Mouse (Mus musculus): ENCODE measurements around the gene Ugt1a8. TPM values are rescaled to one million over a fixed set of nuclear protein-coding genes. Genes with fewer than 3 reads are reported as not detected.

The Ugt1a8 gene
- polyA plus RNA-seq, 1 experiment from 2014 or later, result not detected

DNA sequence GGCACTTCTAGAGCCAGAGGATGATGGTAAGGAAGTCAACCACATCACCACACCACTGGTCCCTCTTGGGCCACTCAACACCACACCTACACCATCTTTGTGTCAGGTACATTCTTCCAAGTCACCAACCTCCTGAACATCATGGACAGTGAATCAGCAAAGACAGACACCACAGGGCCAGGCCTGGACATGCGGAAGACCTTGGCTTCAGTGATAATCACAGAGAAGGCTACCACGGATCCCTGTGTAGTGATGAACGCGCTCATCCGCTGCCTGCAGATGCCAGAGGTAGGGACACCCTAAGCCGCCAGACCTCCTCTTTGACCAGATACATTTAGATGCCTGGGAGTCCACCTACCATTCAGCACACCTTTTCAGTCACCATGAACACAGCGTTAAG lies 140.5 kb downstream of the Ugt1a8 start:
- no peak overlapping the region for H3K9ac ChIP-seq
- H3K9me3 ChIP-seq (ENCODE audit: control insufficient read depth, low read length), result peaks cover 79% of the 10 kb centered on the region
- no peak overlapping the region for H3K4me2 ChIP-seq (replicated peaks)
- DNase-seq (ENCODE audit: low spot score) (no peak), ATAC-seq (ENCODE audit: low FRiP score) (no peak)
- H3K27me3 ChIP-seq (ENCODE audit: control insufficient read depth, insufficient read depth, low read length), result no peaks in the 10 kb centered on the region
- 69% methylated on average over 7 of the region's 7 CpGs for WGBS
- no peaks in the 10 kb centered on the region for H3K4me1 ChIP-seq (replicated peaks; ENCODE audit: control insufficient read depth, insufficient read depth, low read length)
- H3K27ac ChIP-seq, result no peak overlapping the region
- no peaks in the 10 kb centered on the region for H3K36me3 ChIP-seq (replicated peaks; ENCODE audit: control insufficient read depth, insufficient read depth)
- no peak overlapping the region for H3K4me3 ChIP-seq (replicated peaks; ENCODE audit: low read length)

GRCm38 (mm10) chr1:88229566-88229965 lies 142.0 kb downstream of the Ugt1a8 start:
- Histone ChIP-seq H3K4me1 (replicated peaks; ENCODE audit: control insufficient read depth, insufficient read depth, low read length) (no peaks in the 10 kb centered on the region), H3K4me3 (replicated peaks; ENCODE audit: low read length) (no peak overlapping the region), H3K27ac (no peak overlapping the region), H3K9ac (no peak overlapping the region), H3K4me2 (replicated peaks) (no peak overlapping the region), H3K36me3 (replicated peaks; ENCODE audit: control insufficient read depth, insufficient read depth) (no peaks in the 10 kb centered on the region), H3K9me3 (ENCODE audit: control insufficient read depth, low read length) (peaks cover 94% of the 10 kb centered on the region), H3K27me3 (ENCODE audit: control insufficient read depth, insufficient read depth, low read length) (no peaks in the 10 kb centered on the region)
- 83% methylated on average over 3 of the region's 3 CpGs for WGBS
- DNase-seq (ENCODE audit: low spot score), result no peak
- no peak for ATAC-seq (ENCODE audit: low FRiP score)

- Histone ChIP-seq H3K4me3 (replicated peaks; ENCODE audit: low read length) (no peak overlapping the region), H3K4me2 (replicated peaks) (no peak overlapping the region), H3K9me3 (ENCODE audit: control insufficient read depth, low read length) (peaks cover 98% of the 10 kb centered on the region), H3K9ac (no peak overlapping the region), H3K4me1 (replicated peaks; ENCODE audit: control insufficient read depth, insufficient read depth, low read length) (no peaks in the 10 kb centered on the region), H3K36me3 (replicated peaks; ENCODE audit: control insufficient read depth, insufficient read depth) (no peaks in the 10 kb centered on the region), H3K27ac (no peak overlapping the region), H3K27me3 (ENCODE audit: control insufficient read depth, insufficient read depth, low read length) (no peaks in the 10 kb centered on the region)
- ATAC-seq (ENCODE audit: low FRiP score) (no peak), DNase-seq (ENCODE audit: low spot score) (no peak)
- WGBS, result 87% methylated on average over 5 of the region's 5 CpGs
These were observed 142.4 kb downstream of the Ugt1a8 start for GRCm38 (mm10) chr1:88229986-88230385.

GRCm38 (mm10) chr1:88230421-88230820 lies 142.8 kb downstream of the Ugt1a8 start:
- Histone ChIP-seq H3K27me3 (ENCODE audit: control insufficient read depth, insufficient read depth, low read length) (no peaks in the 10 kb centered on the region), H3K4me1 (replicated peaks; ENCODE audit: control insufficient read depth, insufficient read depth, low read length) (no peaks in the 10 kb centered on the region), H3K4me3 (replicated peaks; ENCODE audit: low read length) (no peak overlapping the region), H3K9me3 (ENCODE audit: control insufficient read depth, low read length) (peaks cover 100% of the 10 kb centered on the region), H3K36me3 (replicated peaks; ENCODE audit: control insufficient read depth, insufficient read depth) (no peaks in the 10 kb centered on the region), H3K27ac (no peak overlapping the region), H3K9ac (no peak overlapping the region), H3K4me2 (replicated peaks) (no peak overlapping the region)
- ATAC-seq (ENCODE audit: low FRiP score) (no peak), DNase-seq (ENCODE audit: low spot score) (no peak)
- WGBS, result 70% methylated on average over 7 of the region's 7 CpGs

DNA sequence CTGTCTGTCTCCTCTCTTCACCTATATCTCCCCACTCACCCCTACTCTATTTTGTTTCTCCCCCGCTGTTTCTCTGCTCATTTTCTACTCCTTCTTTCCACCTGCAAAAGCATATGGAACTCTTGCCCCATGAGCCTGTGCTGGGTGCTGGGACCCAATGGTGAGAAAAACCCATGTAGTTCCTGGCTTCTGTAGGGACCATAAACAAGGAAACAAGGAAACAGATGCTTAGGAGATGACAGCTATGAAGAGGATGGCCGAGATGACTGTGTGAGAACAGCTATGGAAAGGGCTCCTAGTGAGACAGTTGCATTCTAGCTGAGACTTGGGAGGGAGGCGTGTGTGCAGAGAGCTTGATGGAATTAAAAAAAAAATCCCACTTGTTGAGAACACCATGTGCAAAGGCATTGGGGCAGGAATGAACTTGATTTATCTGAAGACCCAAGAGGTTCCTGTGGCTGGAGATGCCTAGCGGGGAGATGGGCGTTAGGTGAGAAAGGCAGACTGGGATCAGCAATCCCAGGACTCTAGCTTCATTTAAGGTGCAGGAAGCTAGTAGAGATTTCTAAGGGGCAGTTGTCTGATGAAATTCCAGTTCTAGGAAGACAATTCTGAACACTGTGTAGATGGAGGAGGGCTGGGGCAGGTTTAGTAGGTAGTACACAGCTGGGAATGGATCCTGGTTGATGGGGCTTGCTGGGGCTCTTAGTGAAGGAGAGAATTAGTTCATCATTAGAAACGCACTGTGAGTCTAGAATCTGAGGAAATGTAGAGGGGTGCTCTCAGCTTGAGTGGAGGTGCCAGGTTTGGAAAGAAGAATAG lies 143.6 kb downstream of the Ugt1a8 start:
- ATAC-seq (ENCODE audit: low FRiP score) (no peak), DNase-seq (ENCODE audit: low spot score) (no peak)
- Histone ChIP-seq H3K9me3 (ENCODE audit: control insufficient read depth, low read length) (peaks cover 100% of the 10 kb centered on the region), H3K27me3 (ENCODE audit: control insufficient read depth, insufficient read depth, low read length) (no peaks in the 10 kb centered on the region), H3K27ac (no peak overlapping the region), H3K4me3 (replicated peaks; ENCODE audit: low read length) (no peak overlapping the region), H3K36me3 (replicated peaks; ENCODE audit: control insufficient read depth, insufficient read depth) (no peaks in the 10 kb centered on the region), H3K4me2 (replicated peaks) (no peak overlapping the region), H3K4me1 (replicated peaks; ENCODE audit: control insufficient read depth, insufficient read depth, low read length) (no peaks in the 10 kb centered on the region), H3K9ac (no peak overlapping the region)
- 78% methylated on average over 6 of the region's 6 CpGs for WGBS

DNA sequence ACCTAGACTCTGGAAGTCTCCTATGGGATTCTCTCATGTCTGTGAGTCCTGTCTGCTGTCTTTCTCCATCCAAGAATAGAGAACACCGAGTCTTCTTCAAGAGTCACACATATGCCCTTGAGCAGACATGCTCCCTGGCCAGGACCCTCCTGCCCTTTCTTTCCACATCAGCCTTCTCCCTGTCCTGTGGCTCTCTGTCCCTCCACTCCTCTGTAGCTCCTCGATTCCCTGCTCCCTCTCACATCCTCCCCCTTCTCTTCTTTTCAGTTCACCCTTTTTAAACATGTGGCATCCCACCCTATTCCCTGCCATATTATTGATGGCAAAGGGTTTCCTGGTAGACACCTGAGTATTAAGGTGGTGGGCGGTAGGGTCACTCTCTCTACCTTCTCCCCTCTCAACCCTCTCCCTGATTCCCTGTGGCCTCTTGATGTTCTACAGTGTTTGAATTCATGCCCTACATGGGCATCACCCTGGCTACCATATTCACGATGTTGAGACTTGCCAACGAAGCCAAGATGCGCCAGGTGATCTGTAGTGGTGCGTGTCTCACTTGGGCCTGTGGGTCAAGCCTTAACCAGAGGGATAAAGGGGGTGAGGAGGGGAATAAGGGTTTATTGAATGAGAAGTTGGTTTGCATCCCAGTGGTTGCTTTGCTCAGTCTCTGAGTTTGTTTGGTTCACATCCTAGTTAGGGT lies 144.3 kb downstream of the Ugt1a8 start:
- WGBS, result 69% methylated on average over 7 of the region's 7 CpGs
- Histone ChIP-seq H3K9me3 (ENCODE audit: control insufficient read depth, low read length) (peaks cover 99% of the 10 kb centered on the region), H3K4me2 (replicated peaks) (no peak overlapping the region), H3K36me3 (replicated peaks; ENCODE audit: control insufficient read depth, insufficient read depth) (no peaks in the 10 kb centered on the region), H3K4me1 (replicated peaks; ENCODE audit: control insufficient read depth, insufficient read depth, low read length) (no peaks in the 10 kb centered on the region), H3K27me3 (ENCODE audit: control insufficient read depth, insufficient read depth, low read length) (no peaks in the 10 kb centered on the region), H3K27ac (no peak overlapping the region), H3K9ac (no peak overlapping the region), H3K4me3 (replicated peaks; ENCODE audit: low read length) (no peak overlapping the region)
- no peak for ATAC-seq (ENCODE audit: low FRiP score)
- DNase-seq (ENCODE audit: low spot score), result no peak

DNA sequence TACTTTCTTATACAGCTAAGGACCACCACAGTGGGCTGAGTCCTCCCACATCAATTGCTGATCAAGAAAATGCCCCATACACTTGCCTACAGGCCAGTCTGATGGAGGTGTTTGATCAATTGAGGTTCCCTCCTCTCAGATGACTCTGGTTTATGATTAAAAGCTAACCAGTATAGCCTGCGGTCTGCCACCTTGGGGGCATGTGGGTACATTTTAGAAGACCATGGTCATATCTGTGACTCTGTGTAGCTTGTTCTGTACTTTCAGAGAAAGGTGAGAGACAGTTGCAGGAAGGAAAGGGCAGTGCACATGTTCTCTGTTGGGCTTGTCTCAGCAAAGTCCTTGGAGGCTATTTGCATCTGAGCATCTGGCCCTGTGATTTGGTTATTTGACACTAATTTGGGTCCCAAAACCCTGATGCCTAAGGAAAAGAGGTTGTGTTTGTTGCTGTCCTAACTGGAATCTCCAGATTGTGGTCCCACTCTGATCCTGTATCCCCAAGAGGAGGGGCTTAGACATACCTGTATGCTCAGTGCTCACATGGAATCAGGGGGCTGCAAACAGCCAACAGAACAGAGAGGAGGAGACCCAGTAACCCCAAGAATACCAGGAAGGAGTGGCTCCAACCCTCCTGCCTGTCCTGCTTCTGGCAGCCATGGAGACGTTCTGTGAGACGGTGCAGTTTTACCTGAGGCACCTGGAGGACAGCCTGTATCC lies 145.2 kb downstream of the Ugt1a8 start:
- Histone ChIP-seq H3K36me3 (replicated peaks; ENCODE audit: control insufficient read depth, insufficient read depth) (no peaks in the 10 kb centered on the region), H3K9me3 (ENCODE audit: control insufficient read depth, low read length) (peaks cover 99% of the 10 kb centered on the region), H3K27me3 (ENCODE audit: control insufficient read depth, insufficient read depth, low read length) (no peaks in the 10 kb centered on the region), H3K27ac (no peak overlapping the region), H3K4me1 (replicated peaks; ENCODE audit: control insufficient read depth, insufficient read depth, low read length) (no peaks in the 10 kb centered on the region), H3K4me2 (replicated peaks) (no peak overlapping the region), H3K4me3 (replicated peaks; ENCODE audit: low read length) (no peak overlapping the region), H3K9ac (no peak overlapping the region)
- WGBS, result 54% methylated on average over 3 of the region's 3 CpGs
- no peak for DNase-seq (ENCODE audit: low spot score)
- ATAC-seq (ENCODE audit: low FRiP score), result no peak

GRCm38 (mm10) chr1:88233421-88234247 lies 146.0 kb downstream of the Ugt1a8 start:
- Histone ChIP-seq H3K36me3 (replicated peaks; ENCODE audit: control insufficient read depth, insufficient read depth) (no peaks in the 10 kb centered on the region), H3K9ac (no peak overlapping the region), H3K4me3 (replicated peaks; ENCODE audit: low read length) (no peak overlapping the region), H3K9me3 (ENCODE audit: control insufficient read depth, low read length) (peaks cover 99% of the 10 kb centered on the region), H3K4me2 (replicated peaks) (no peak overlapping the region), H3K27me3 (ENCODE audit: control insufficient read depth, insufficient read depth, low read length) (no peaks in the 10 kb centered on the region), H3K27ac (no peak overlapping the region), H3K4me1 (replicated peaks; ENCODE audit: control insufficient read depth, insufficient read depth, low read length) (no peaks in the 10 kb centered on the region)
- ATAC-seq (ENCODE audit: low FRiP score), result no peak
- no peak for DNase-seq (ENCODE audit: low spot score)
- 68% methylated on average over 14 of the region's 14 CpGs for WGBS

- H3K4me1 ChIP-seq (replicated peaks; ENCODE audit: control insufficient read depth, insufficient read depth, low read length), result no peaks in the 10 kb centered on the region
- no peak for ATAC-seq (ENCODE audit: low FRiP score)
- no peak overlapping the region for H3K9ac ChIP-seq
- H3K4me3 ChIP-seq (replicated peaks; ENCODE audit: low read length), result no peak overlapping the region
- no peak overlapping the region for H3K27ac ChIP-seq
- H3K4me2 ChIP-seq (replicated peaks), result no peak overlapping the region
- no peaks in the 10 kb centered on the region for H3K36me3 ChIP-seq (replicated peaks; ENCODE audit: control insufficient read depth, insufficient read depth)
- H3K9me3 ChIP-seq (ENCODE audit: control insufficient read depth, low read length), result peaks cover 99% of the 10 kb centered on the region
- WGBS, result 71% methylated on average over 4 of the region's 4 CpGs
- DNase-seq (ENCODE audit: low spot score), result no peak
- no peaks in the 10 kb centered on the region for H3K27me3 ChIP-seq (ENCODE audit: control insufficient read depth, insufficient read depth, low read length)
These were observed 146.6 kb downstream of the Ugt1a8 start for GRCm38 (mm10) chr1:88234248-88234610.

Measured in hindbrain, embryonic 14.5 days (tissue).